Mouse (Mus musculus) large intestine, adult 2 months (tissue): Measurements from ENCODE around the gene Serp1. TPM values are rescaled to one million over a fixed set of nuclear protein-coding genes. Genes with fewer than 3 reads are reported as not detected.
A peak's percentile ranks its signal among the peaks of the same experiment; 100 is the strongest.

Experiments used
- DNase-seq: peaks from one replicate; pipeline ENCODE4 v3.0.0-alpha.2; 2012; ENCODE audit warnings: low read depth, low spot score
- WGBS: fragments of 180-500 bp; shearing (Covaris S2); methylation state at CpG from one replicate; pipeline ENCODE4 v1.1.7; 2018; 5-methylcytosine and 5-hydroxymethylcytosine counted together
- polyA plus RNA-seq: library from polyadenylated mRNA; depleted of rRNA; stranded (reverse); fragments of >200 nt; gene quantifications from 2 replicates; pipeline ENCODE4 v1.2.3, GENCODE M21; 2012; rRNA removed

The Serp1 gene
- polyA plus RNA-seq = 41.4 and 53.2 TPM in 2 replicates

DNA sequence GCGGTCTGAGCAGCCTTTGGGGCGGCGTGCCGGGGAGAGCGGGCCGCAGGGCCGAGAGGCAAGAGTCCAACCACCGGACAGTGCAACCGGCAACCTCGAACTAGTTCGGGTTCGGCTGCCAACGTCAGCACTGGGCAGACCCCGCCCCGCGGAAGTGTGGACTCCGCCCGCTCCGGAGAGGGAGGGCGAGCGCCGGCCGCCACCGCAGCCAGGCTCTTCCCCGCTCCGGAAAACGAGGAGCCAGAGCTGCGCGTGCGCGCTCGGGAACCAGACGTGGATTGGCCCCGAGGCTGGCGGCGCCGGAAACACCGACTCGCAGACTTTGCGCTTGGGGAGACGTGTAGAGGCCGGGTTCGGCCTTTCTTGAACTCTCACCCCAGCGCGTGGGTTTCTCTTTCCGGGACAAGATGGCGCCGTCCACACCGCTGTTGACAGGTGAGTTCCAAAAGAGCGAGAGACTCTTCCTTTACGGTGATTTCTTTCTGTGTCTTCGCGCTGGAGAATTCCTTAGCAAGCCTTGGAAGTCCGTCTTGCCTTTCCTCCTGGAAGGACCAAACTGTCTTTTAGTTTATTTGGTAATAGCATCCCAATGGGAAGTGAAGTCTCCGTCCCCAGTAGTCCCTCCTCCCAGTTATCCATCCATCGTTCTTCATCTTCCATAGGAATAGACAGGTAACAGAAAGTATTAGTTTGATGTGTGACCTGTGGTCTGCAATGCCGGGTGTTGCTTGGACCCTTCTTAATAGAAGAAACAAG lies at the start of gene Serp1, which contains the start of gene Eif2a:
Gene Serp1, minus strand, starts transcription at position 241 of the 756 bp plus-strand sequence.
Gene Eif2a, plus strand, starts transcription at position 170 of the 756 bp plus-strand sequence.
- WGBS = under 1% methylated on average over 57 of the region's 57 CpGs
- DNase-seq = peak; percentile 91

DNA sequence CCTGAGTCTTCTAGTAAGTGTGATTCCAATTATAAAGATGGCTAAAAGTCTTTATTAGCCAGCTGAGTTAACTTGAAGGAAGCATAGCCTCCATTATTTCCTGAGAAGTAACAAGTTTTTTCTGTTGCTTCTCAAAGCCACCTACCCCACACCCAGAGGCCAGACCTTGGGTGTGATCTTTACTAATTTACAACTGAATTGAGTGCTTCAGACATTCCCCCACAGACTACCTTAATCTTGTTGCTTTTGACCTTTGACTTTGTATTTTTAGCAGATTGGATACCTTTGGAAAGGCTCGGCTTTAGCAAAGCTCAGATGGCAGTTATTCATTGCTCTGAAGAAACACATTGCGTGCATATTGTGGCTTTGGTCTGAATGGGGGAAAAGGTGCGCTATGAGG lies 45.1 kb upstream of the Serp1 start:
- no peak for DNase-seq
- WGBS = 73% methylated on average over 3 of the region's 3 CpGs

DNA sequence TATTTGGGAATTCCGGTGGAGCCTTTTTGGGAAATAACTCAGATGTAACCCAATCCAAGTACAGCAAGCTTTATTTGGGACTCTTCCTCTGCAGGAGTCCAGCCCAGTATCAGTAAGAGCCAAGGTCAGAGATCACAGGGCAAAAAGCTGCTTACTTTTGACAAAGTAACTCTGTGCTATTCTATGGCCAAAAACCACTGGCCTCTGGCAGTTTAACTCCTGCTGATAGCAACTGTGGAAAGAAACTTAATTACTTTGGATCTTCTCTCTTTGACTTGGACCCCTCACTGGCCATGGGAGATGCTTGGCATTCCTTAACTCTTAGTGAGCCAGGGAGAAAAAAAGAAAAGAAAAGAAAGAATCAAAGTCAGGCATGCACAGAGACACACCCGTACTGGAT lies 35.7 kb upstream of the Serp1 start:
- DNase-seq = no peak
- WGBS = 61% methylated on average over 2 of the region's 2 CpGs

DNA sequence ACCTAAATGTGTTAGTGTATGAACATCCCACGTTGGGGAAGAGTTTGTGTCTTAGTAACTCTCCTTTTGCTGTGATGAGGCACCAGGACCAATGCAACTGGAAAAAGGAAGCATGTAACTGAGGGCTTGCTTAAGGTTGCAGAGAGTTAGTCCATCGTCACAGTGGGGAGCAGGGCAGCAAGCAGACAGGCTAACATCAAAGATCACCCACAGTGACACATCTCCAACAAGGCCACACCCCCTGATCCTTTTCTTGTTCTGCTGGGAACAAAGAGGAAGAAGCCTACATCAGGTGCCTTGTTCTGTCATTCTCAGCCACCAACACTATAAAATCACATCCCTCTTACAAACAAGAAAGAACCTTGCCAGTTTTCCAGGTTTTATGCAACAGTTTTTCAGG lies 34.2 kb upstream of the Serp1 start:
- no peak for DNase-seq
- WGBS = 63% methylated on average over 2 of the region's 2 CpGs

DNA sequence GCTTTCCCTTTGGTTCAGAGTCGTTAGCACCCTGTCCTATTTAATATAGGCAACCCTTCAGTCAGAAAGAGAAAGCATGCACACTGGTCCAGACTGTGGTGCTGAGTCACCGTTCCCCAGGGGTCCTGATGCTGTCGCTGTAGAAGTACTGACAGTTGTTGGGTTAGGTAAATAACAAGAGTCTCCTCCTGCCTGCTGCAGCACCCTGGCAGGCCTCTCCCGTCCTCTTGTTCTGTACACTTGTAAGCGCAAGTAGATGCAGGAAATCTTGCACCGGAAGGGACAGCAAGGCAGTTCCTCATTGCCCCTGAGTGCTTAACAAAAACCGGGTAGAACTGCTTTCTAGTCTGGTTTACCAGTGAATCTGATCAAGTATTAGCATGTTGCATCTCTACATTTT lies 31.0 kb upstream of the Serp1 start:
- no peak for DNase-seq

DNA sequence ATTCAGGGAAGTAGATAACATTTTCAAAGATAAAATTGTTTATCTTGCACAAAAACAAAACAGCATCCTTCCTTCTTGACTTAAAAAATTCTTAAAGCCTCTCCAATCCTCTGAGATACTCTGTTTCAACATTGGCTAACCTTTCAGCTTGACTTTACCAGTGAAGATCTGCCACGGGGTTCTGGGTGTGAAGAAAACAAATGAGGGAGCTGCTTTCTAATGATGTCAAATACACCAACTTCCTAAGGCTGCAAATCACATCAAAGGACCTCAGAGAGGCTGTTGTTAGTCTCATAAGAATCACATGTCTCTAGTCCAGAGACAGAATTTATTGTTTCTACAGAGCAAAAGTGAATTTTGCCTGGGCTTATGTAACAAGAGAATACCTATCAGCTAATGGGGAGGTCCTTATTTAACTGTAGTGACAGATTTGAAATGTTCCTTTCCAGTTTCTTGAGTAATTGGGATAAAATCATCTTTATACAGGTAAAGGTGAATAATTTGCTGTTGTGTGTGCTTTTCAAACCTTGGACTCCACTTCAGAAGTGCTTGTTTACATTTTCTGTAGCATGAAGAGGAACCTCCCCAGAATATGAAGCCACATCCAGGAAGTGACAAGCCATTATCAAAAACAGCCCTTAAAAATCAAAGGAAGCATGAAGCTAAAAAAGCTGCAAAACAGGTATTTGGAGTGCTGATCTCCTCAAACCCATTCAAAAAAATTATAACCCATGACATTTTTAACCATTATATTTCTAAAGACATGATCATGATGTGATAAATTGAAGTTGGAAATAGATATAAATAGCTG lies 26.5 kb upstream of the Serp1 start:
- DNase-seq = no peak
- WGBS = 67% methylated on average over 1 of the region's 1 CpGs

More for the DNA sequence above, 31.0 kb upstream of the Serp1 start:
- 87% methylated on average over 7 of the region's 7 CpGs for WGBS

DNA sequence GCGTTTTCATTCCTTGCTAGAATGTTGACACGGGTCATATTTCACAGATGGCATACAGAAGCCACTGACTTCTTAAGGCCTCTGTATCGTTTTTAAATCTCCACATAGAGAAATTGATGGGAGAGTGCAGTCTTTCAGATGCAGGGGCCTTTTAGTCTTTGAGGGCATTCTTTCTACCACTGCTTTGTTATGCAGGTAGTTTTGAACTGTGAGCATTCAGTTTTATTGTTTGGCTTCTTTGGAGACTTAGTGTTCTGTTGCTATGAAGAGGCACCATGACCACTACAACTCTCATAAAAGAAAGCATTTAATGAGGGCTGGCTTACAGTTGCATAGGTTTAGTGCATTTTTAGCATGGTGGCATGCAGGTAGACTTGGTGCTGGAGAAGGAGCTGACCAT lies 10.9 kb upstream of the Serp1 start:
- DNase-seq = no peak
- 96% methylated on average over 3 of the region's 3 CpGs for WGBS

DNA sequence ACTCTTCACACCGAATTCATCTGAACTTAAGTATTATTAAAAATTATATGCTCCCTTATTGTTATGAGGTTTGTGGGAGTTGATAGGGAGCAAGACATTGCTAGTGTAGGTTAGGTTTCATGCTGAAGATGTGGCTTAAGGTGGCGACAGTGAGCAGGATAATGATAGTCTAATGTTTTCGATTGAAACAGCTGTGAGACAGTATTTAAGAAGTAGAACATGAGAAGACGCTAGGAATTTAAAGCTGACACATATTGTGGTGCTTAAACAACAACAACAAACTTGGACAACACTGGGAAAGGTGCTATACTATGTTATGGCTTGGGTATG lies 681 bp upstream of the Serp1 start:
- no peak for DNase-seq
- 4% methylated on average over 4 of the region's 4 CpGs for WGBS

DNA sequence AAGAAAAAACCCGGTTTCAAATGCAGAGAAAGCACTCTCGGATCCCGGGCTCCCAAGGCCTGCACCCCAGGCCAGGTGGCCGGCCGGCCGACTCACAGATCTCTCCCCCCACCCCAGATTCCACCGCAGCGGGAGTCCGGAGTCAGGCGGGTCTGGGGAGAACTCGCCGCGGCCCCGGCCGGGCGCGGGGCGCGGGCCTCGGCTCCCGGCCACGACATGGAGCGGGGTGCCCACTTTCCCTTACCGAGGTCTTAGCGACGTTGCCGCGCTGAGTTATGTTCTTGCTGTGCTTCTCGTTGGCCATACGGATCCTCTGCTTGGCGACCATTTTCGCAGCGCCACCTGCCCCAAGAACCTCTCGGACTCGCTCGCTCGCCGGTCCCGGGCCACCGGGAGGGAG lies 526 bp downstream of the Serp1 start:
- DNase-seq = no peak
- WGBS = under 1% methylated on average over 40 of the region's 40 CpGs

DNA sequence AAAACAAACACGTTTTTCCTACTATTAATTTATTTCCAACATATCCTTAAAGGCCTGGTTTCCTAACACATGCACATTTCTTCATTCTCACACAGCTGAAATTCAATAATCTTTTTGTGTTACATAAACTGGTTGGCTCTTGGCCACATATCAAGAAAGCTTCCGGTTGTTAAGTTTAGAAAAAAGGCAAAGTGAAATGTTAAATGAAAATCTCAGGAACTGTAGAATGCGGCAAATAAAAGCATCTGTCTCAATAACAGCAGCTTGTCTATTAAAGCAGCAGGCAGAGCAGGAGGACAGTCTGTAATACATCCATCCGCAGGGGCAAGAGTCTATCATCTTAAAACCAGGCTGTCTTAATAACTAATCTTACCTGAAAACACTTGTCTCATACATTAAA lies 1.4 kb downstream of the Serp1 start:
- WGBS = 11% methylated on average over 4 of the region's 4 CpGs
- no peak for DNase-seq

DNA sequence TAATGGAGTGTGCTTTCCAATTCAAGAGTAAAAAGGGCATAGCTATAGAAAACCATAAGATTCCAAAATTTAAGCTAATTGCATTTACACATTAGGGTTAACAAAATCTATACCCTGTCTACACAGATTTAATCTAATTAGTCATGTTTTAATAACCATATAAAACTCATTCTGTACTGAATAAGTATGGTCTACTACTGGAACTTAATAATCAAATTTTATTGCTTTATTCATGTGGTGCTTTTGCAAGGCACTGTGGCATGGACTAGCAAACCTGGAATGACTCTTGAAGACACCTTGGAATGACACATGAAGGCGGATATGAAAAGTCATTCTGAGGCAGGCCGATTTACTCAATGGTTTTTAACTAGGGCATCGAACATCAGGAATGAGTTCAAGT lies 2.3 kb downstream of the Serp1 start:
- no peak for DNase-seq
- WGBS = 92% methylated on average over 3 of the region's 3 CpGs

DNA sequence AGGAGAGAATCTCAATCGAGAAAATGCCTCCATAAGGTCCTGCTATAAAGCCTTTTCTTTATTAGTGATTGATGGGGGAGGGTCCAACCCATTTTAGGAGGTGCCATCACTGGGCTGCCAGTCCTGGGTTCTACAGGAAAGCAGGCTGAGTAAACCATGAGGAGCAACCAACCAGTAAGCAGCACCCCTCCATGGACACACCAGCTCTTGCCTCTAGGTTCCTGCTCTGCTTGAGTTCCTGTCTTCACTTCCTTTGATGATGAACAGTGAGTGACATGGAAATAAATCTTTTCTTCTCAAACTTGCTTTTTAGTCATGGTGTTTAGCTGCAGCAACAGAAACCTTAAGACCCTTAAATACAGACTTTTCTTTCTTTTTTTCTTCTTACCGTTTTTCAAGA lies 4.3 kb downstream of the Serp1 start:
- WGBS = 82% methylated on average over 2 of the region's 2 CpGs
- no peak for DNase-seq

DNA sequence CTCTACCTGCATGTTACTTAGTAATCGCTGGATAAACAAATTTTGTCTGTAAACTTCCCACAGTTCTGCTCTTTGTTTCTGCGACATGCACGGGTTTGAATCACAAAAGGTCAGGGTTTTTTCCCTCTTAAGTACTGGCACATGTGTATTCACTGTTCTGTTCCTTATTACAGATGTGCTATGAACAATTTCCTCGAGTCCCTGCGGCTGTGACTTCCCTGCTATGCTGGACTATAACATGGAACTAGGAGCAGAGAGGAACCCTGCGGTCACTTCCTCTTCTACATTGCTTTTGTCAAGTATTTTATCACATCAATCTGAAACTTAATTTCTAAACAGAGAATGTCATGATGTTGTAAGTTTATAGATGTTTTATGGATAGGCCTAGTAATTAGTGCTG lies 5.4 kb downstream of the Serp1 start:
- peak; percentile 35 for DNase-seq
- 33% methylated on average over 6 of the region's 6 CpGs for WGBS

DNA sequence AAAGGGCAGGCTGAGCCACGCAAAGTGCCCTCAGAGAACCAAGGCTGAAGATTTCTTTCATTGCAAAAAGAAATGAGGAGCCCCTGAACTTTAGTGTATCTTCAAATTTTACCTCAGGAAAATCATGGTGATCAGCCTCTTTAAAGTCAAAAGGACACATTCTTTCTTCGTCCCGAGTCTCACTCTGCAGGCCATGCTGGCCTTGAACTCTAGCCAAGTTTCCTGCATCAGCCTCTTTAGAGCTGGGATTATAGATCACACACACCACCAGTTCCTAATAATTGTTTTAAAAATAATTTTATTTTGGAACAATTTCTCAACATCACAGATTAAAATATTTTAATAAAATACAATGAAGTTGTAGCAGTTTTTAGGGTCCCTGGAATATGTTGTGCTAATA lies 6.2 kb downstream of the Serp1 start:
- DNase-seq = no peak
- 48% methylated on average over 3 of the region's 3 CpGs for WGBS

DNA sequence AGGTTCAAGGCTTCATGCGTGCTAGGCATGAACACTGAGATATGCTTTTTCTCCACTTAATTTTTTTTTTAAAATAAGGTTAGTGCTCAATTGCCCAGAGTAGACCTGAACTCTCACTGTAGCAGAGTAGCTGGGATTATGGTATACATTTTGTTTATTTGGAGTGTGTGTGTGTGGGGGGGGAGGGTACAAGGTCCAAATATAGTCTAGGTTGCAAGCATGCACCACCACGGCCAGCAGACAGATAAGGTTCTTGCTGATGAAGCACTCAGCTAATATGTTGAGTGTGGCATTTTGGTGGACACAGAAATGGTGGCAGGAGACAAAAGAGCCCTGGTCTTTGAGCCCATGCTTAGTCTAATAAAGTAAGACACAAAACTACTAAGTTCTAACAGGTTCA lies 6.7 kb downstream of the Serp1 start:
- 68% methylated on average over 2 of the region's 2 CpGs for whole genome bisulfite sequencing
- no peak for DNase-seq

DNA sequence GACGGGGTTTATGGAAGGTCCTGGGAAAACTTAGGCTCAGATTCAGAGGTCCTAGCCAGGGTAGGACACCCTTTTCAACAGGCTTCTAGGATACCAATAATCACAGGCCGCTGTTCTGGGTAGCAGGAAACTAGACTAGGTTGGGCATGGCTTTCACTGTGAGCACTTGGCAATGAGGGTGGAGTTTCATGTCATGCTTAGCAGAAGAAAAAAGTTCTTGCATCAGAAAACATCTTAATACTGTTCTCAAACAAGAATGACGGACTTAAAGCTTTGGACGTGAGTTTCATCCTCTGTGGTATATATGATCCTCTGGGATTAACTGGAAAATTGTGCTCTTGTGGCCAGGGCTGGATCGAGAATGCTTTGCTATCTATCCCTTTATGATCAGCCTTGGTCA lies 7.9 kb downstream of the Serp1 start:
- no peak for DNase-seq
- WGBS = 85% methylated on average over 5 of the region's 5 CpGs

DNA sequence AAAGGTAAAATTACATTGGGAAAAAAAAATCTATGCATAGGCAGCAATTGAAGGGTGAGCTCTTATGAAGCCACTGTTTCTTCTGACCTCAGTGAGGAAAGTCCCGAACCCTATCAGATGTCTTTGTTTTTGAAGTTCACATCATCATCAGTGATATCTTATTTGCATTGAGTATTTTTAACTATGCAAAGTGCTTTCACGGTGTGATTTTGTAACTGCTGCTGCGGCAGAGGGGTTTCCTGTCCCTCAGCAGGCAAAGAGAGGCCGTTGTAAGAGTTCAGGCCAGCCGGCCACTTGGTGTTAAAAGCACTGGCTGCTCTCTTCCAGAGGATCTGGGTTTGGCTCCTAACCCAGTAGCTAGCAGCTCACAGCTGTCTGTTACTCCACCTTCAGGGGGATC lies 8.4 kb downstream of the Serp1 start:
- 60% methylated on average over 5 of the region's 5 CpGs for WGBS
- no peak for DNase-seq

DNA sequence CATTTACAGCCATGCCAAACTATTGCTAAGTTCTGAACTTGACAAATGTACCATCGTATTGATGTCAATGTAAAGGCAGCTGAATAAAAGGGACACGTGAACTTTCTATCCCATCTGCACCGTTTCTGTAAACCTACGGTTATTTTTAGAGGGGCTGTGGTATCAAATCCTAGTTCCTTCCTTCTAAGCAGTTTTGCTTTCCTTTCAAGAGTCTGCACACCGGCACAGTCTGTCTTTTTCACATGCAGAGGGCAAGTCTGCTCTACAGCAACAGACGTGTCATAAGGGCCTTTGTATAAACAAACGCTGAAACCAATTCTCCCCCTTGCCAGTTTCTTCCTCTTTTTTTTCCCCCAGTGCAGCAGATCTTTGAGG lies 9.1 kb downstream of the Serp1 start:
- WGBS = 46% methylated on average over 7 of the region's 7 CpGs
- no peak for DNase-seq

DNA sequence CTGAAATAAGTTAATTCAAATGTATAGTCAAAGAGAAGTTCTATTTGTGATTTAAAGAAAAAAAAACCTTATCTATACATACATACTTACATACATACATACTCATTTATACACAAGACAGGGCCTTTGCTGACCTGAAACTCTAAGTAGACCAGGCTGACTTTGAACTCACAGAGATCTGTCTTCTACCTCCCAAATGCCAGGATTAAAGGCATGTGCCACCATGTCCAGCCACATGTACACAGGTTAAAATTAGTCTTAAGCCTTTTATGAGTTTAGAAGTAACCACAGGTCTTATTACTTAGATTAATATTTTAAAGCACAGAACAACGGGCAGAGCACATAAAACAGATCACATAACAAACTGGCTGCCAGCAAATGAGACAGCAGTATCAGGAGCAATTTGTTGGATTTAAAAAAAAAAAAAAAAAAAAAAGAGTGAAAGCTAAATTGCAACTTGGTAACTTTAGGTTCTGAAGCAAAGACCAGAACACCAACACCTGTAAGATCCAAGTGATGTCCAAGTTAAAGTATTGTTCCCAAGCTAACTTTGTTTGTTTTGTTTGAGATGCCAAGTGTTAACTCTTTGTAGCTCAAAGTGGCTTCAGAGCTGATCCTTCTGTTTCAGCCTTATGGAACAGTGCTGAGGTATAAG lies 9.6 kb downstream of the Serp1 start:
- 37% methylated on average over 1 of the region's 1 CpGs for WGBS
- DNase-seq = no peak

DNA sequence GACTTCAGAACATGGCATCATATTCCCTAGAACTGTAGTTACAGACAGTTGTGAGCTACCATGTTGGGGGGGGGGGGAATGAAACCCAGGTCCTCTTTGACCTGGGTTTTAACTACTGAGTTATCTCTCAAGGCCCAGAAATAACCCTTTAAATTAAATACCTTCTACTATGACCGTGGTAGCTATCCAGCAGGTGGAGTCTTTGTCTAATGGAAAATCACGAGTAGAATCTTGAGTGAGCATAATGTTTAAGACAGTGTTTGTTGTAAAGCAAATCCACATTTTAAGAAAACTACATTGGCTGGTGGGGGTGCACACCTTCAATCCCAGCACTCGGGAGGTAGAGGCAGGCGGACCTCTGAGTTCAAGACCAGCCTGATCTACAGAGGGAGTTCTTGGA lies 12.2 kb downstream of the Serp1 start:
- no peak for DNase-seq
- WGBS = 82% methylated on average over 4 of the region's 4 CpGs

DNA sequence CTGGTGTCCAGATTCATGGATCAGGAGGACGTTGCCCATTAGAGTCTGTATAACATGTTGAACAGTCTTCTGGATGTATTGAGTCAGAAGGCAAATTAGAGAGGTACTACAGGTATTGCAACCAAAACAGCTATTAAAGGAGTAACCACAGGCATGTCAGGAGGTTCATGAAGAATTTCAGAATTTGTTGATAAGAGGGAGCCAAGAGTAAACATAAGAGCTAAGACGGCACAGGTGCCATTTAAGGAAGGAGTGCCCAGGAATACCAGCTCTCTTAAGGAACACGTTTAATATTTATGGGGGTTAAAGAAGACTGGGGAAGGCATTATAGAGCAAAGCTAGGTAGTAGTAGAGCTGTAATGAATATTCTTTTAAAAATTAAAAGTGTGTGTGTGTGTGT lies 13.0 kb downstream of the Serp1 start:
- DNase-seq = no peak
- 38% methylated on average over 3 of the region's 3 CpGs for WGBS
